Comparison of ENCODE assay signal across 22 mouse cellular contexts in genomic region chr3:117300735-117301271, GRCm38 (mm10). TPM values are rescaled to one million over a fixed set of nuclear protein-coding genes. Genes with fewer than 3 reads are reported as not detected.
DNase-seq lines count a peak whose midpoint lies in the region; ATAC-seq and TF ChIP-seq lines count a peak whose summit lies in the region.
"Had no signal": no experiment of that assay in that cellular context is flagged by ENCODE, and none has a peak within 500 bp of the region (broad histone marks: within the 10 kb centered on the region; RNA-seq: fewer than 3 reads in every experiment).

No protein-coding gene starts in this region.

- no peak overlapping the region for H3K27ac ChIP-seq in liver, adult 2 months (replicated peaks; ENCODE audit: insufficient read depth, low read depth, low read length)
- no peak overlapping the region for H3K27ac ChIP-seq in midbrain, embryonic 12.5 days (replicated peaks)
- no peak overlapping the region; the same call in 1 of the 2 replicates for H3K27ac ChIP-seq in midbrain, embryonic 15.5 days
- no peak overlapping the region for H3K27ac ChIP-seq in kidney, adult 2 months (ENCODE audit: insufficient read depth, low read depth, low read length)
- H3K27ac ChIP-seq: embryonic facial prominence, embryonic 12.5 days; forebrain, embryonic 15.5 days; heart, adult 2 months; heart, embryonic 15.5 days; hindbrain, embryonic 12.5 days had no signal

- WGBS in liver, adult 2 months, result 16% methylated on average over 1 of the region's 1 CpGs
- WGBS in midbrain, embryonic 12.5 days, result 64% methylated on average over 1 of the region's 1 CpGs
- 42% methylated on average over 1 of the region's 1 CpGs for WGBS in midbrain, embryonic 15.5 days
- WGBS in kidney, adult 2 months, result 60% methylated on average over 1 of the region's 1 CpGs

- no peak overlapping the region for H3K4me3 ChIP-seq in liver, adult 2 months (ENCODE audit: insufficient read depth, low read depth, low read length)
- H3K4me3 ChIP-seq in midbrain, embryonic 12.5 days, result no peak overlapping the region
- no peak overlapping the region for H3K4me3 ChIP-seq in midbrain, embryonic 15.5 days
- no peak overlapping the region for H3K4me3 ChIP-seq in kidney, adult 2 months (ENCODE audit: insufficient read depth, low read depth, low read length)
- H3K4me3 ChIP-seq: embryonic facial prominence, embryonic 12.5 days; forebrain, embryonic 15.5 days; heart, adult 2 months; heart, embryonic 15.5 days; hindbrain, embryonic 12.5 days had no signal

- H3K9me3 ChIP-seq in midbrain, embryonic 12.5 days, result no peaks in the 10 kb centered on the region
- H3K9me3 ChIP-seq in midbrain, embryonic 15.5 days, result no peaks in the 10 kb centered on the region
- H3K9me3 ChIP-seq: embryonic facial prominence, embryonic 12.5 days; forebrain, embryonic 15.5 days; G1E; heart, embryonic 15.5 days; hindbrain, embryonic 12.5 days had no signal

- peak; percentile 35; the same call in 1 of the 2 replicates for ATAC-seq in midbrain, embryonic 12.5 days (ENCODE audit: low FRiP score, low read depth)
- peak; percentile 77 for ATAC-seq in midbrain, embryonic 15.5 days (replicated peaks)
- ATAC-seq: forebrain, embryonic 15.5 days had no signal

- peak; percentile 12 for DNase-seq in liver, adult 2 months (ENCODE audit: extremely low read depth, low read depth, low spot score)
- no peak for DNase-seq in liver
- DNase-seq in retina, postnatal 1 day, result peak; percentile 18
- no peak for DNase-seq in kidney, adult 2 months
- DNase-seq in left cerebral cortex, adult 11 months (ENCODE audit: low spot score), result no peak
- DNase-seq: adrenal gland, adult 8-10 months; adrenal gland, postnatal 36 days; cerebellum, adult 11 months; cerebellum, adult 8-10 months; cerebellum, postnatal 14 days; gastrocnemius, postnatal 14 days; heart, adult 2 months; heart, postnatal 14 days had no signal

- TF ChIP-seq POLR2A in liver, adult 2 months (IDR thresholded peaks at IDR 0.05; ENCODE audit: extremely low read depth, insufficient read depth, low read length), result no peak
- no peak for TF ChIP-seq POLR2A in kidney, adult 2 months (IDR thresholded peaks at IDR 0.05; ENCODE audit: low read depth, low read length)

- no peak overlapping the region for H3K9ac ChIP-seq in liver, adult 2 months (ENCODE audit: low read depth, low read length)
- no peak overlapping the region for H3K9ac ChIP-seq in midbrain, embryonic 12.5 days (replicated peaks)
- H3K9ac ChIP-seq in midbrain, embryonic 15.5 days, result no peak overlapping the region
- H3K9ac ChIP-seq: embryonic facial prominence, embryonic 12.5 days; forebrain, embryonic 15.5 days; heart, embryonic 15.5 days; hindbrain, embryonic 12.5 days had no signal

- no peaks in the 10 kb centered on the region for H3K36me3 ChIP-seq in liver, adult 2 months (ENCODE audit: control insufficient read depth, insufficient read depth, low read length)
- no peaks in the 10 kb centered on the region for H3K36me3 ChIP-seq in midbrain, embryonic 12.5 days
- no peaks in the 10 kb centered on the region for H3K36me3 ChIP-seq in midbrain, embryonic 15.5 days (replicated peaks)
- no peaks in the 10 kb centered on the region for H3K36me3 ChIP-seq in kidney, adult 2 months (ENCODE audit: control insufficient read depth, insufficient read depth, low read length)
- H3K36me3 ChIP-seq: embryonic facial prominence, embryonic 12.5 days; forebrain, embryonic 15.5 days; G1E; heart, embryonic 15.5 days; hindbrain, embryonic 12.5 days had no signal

- no peak for TF ChIP-seq CTCF in liver, adult 2 months (IDR thresholded peaks at IDR 0.05; ENCODE audit: low read depth, low read length)
- TF ChIP-seq CTCF in kidney, adult 2 months (conservative IDR thresholded peaks at IDR 0.05; ENCODE audit: insufficient read depth, insufficient read length, low read depth, low read length), result no peak

- no peak overlapping the region for H3K4me2 ChIP-seq in midbrain, embryonic 12.5 days (replicated peaks)
- no peak overlapping the region for H3K4me2 ChIP-seq in midbrain, embryonic 15.5 days
- H3K4me2 ChIP-seq: embryonic facial prominence, embryonic 12.5 days; forebrain, embryonic 15.5 days; heart, embryonic 11.5 days; heart, embryonic 15.5 days; hindbrain, embryonic 12.5 days had no signal

- H3K79me2 ChIP-seq in liver, adult 2 months (ENCODE audit: control insufficient read depth, insufficient read depth, low read length), result no peaks in the 10 kb centered on the region

- no peaks in the 10 kb centered on the region for H3K4me1 ChIP-seq in liver, adult 2 months (ENCODE audit: control insufficient read depth, insufficient read depth, low read length)
- H3K4me1 ChIP-seq in midbrain, embryonic 12.5 days, result no peaks in the 10 kb centered on the region
- H3K4me1 ChIP-seq in midbrain, embryonic 15.5 days, result peaks cover 8% of the 10 kb centered on the region; the same call in 1 of the 2 replicates
- H3K4me1 ChIP-seq in kidney, adult 2 months (ENCODE audit: control insufficient read depth, insufficient read depth, low read length), result no peaks in the 10 kb centered on the region
- H3K4me1 ChIP-seq: embryonic facial prominence, embryonic 12.5 days; forebrain, embryonic 15.5 days; heart, embryonic 15.5 days; hindbrain, embryonic 12.5 days had no signal

- H3K27me3 ChIP-seq in liver, adult 2 months (ENCODE audit: control insufficient read depth, insufficient read depth, low read length), result no peaks in the 10 kb centered on the region
- no peaks in the 10 kb centered on the region for H3K27me3 ChIP-seq in midbrain, embryonic 12.5 days
- no peaks in the 10 kb centered on the region for H3K27me3 ChIP-seq in midbrain, embryonic 15.5 days (replicated peaks)
- no peaks in the 10 kb centered on the region for H3K27me3 ChIP-seq in kidney, adult 2 months (replicated peaks; ENCODE audit: control insufficient read depth, insufficient read depth, low read length)
- H3K27me3 ChIP-seq: embryonic facial prominence, embryonic 12.5 days; forebrain, embryonic 15.5 days; heart, embryonic 15.5 days; hindbrain, embryonic 12.5 days had no signal

RNA-seq across cellular contexts. Expression of gene Plppr4, which starts 59.9 kb away (rescaled TPM):
- total RNA-seq in liver, adult 2 months (2014; rRNA removed), result under 0.01 TPM in 1 of 2 replicates, not detected in the other
- polyA plus RNA-seq in liver, adult 2 months (2012; rRNA removed), result not detected in 2 replicates
- polyA plus RNA-seq in midbrain, embryonic 12.5 days (2016; fragmentation: Nextera tagmentation; extraction: Ambion mirVana), result 0.68 and 0.88 TPM in 2 replicates
- polyA plus RNA-seq in midbrain, embryonic 15.5 days (2015; fragmentation: Nextera tagmentation; extraction: Ambion mirVana), result 28.0 and 29.0 TPM in 2 replicates
- polyA plus RNA-seq in kidney, adult 2 months (2012; rRNA removed), result 3.3 and 5.8 TPM in 2 replicates
- total RNA-seq: common myeloid progenitor, adult 5-6 weeks had no signal
- polyA plus RNA-seq: G1E had no signal

Comparison
In these comparisons a context has a peak if more than half of its experiments do, and no peak if none do; other contexts are left out.
1. DNase-seq: peak in liver, adult 2 months (single experiment) and retina, postnatal 1 day (single experiment); none in liver (single experiment), kidney, adult 2 months (single experiment) and left cerebral cortex, adult 11 months (single experiment).